Mouse (Mus musculus) limb, embryonic 11.5 days (tissue): Measurements from ENCODE around the gene Junb. TPM values are rescaled to one million over a fixed set of nuclear protein-coding genes. Genes with fewer than 3 reads are reported as not detected.
A peak's percentile ranks its signal among the peaks of the same experiment; 100 is the strongest.

Experiments
- ATAC-seq: fragments of 200-750 bp; cut with Nextera tagmentation; 2 replicates; pipeline ENCODE4 v1.8.0; 2017; ENCODE audit warnings: low read depth; ENCODE audit not compliant: insufficient number of reproducible peaks, low FRiP score, low TSS enrichment
- DNase-seq: peaks from one replicate; pipeline ENCODE4 v3.0.0-alpha.2; 2015; ENCODE audit warnings: low spot score
- H3K27ac ChIP-seq: fragments of 300-500 bp; sonication (generic); replicated peaks from 2 replicates; pipeline ENCODE4 v1.5.1; 2014; ENCODE audit warnings: low read depth, mild to moderate bottlenecking, low read length
- H3K27me3 ChIP-seq: fragments of 300-500 bp; sonication (generic); 2 replicates; pipeline ENCODE4 v1.6.1; 2014; ENCODE audit warnings: mild to moderate bottlenecking, low read length, mixed read lengths; ENCODE audit not compliant: control insufficient read depth, insufficient read depth
- H3K36me3 ChIP-seq: fragments of 300-500 bp; sonication (generic); 2 replicates; pipeline ENCODE4 v1.6.1; 2014; ENCODE audit warnings: mild to moderate bottlenecking, low read length, moderate library complexity, mixed read lengths; ENCODE audit not compliant: control insufficient read depth, insufficient read depth
- H3K4me1 ChIP-seq: fragments of 300-500 bp; sonication (generic); 2 replicates; pipeline ENCODE4 v1.6.1; 2014; ENCODE audit warnings: low read length, mixed read lengths; ENCODE audit not compliant: control insufficient read depth, insufficient read depth
- H3K4me2 ChIP-seq: fragments of 300-500 bp; sonication (generic); 2 replicates; pipeline ENCODE4 v1.6.1; 2014; ENCODE audit warnings: low read depth, mild to moderate bottlenecking, moderate library complexity; ENCODE audit not compliant: severe bottlenecking
- H3K4me3 ChIP-seq: fragments of 300-500 bp; sonication (generic); 2 replicates; pipeline ENCODE4 v1.5.1; 2014; ENCODE audit warnings: low read depth, low read length
- H3K9ac ChIP-seq: fragments of 300-500 bp; sonication (generic); 2 replicates; pipeline ENCODE4 v1.6.1; 2014; ENCODE audit warnings: mild to moderate bottlenecking, low read length
- H3K9me3 ChIP-seq: fragments of 300-500 bp; sonication (generic); 2 replicates; pipeline ENCODE4 v1.6.1; 2016; ENCODE audit warnings: low read length; ENCODE audit not compliant: control insufficient read depth
- WGBS: fragments of 180-500 bp; shearing (Covaris S2); extraction: QIAGEN DNeasy Blood & Tissue Kit; methylation state at CpG from one replicate; pipeline ENCODE4 v1.1.7; 2014; 5-methylcytosine and 5-hydroxymethylcytosine counted together
- polyA plus RNA-seq: library from polyadenylated mRNA; unstranded; fragments of >200 nt; fragmentation: Nextera tagmentation; extraction: Ambion mirVana; gene quantifications from 2 replicates; pipeline ENCODE4 v1.2.1, GENCODE M21; 2014

The Junb gene
- polyA plus RNA-seq, 1 experiment from 2014 or later = 7.2 TPM

- no peak overlapping the region for H3K27ac ChIP-seq
Measured at GRCm38 (mm10) chr8:85017209-85017608, 38.7 kb upstream of the Junb start.

GRCm38 (mm10) chr8:85016724-85017123 lies 38.2 kb upstream of the Junb start:
- H3K27ac ChIP-seq = no peak overlapping the region
- WGBS = 71% methylated on average over 10 of the region's 10 CpGs
- no peak overlapping the region for H3K4me3 ChIP-seq
- peaks cover 13% of the 10 kb centered on the region for H3K36me3 ChIP-seq
- ATAC-seq (no peak), DNase-seq (no peak)
- no peaks in the 10 kb centered on the region for H3K9me3 ChIP-seq
- H3K4me2 ChIP-seq = no peak overlapping the region
- no peak overlapping the region for H3K9ac ChIP-seq
- H3K27me3 ChIP-seq = peaks cover 19% of the 10 kb centered on the region
- 0 out of 2 replicates have a peak, but pooled peaks cover 3% of the 10 kb centered on the region for H3K4me1 ChIP-seq

More at GRCm38 (mm10) chr8:85017209-85017608, 38.7 kb upstream of the Junb start:
- H3K27me3 ChIP-seq = peaks cover 17% of the 10 kb centered on the region
- H3K4me2 ChIP-seq = no peak overlapping the region
- ATAC-seq (no peak), DNase-seq (no peak)
- no peak overlapping the region for H3K9ac ChIP-seq
- no peak overlapping the region for H3K4me3 ChIP-seq
- 0 out of 2 replicates have a peak, but pooled peaks cover 3% of the 10 kb centered on the region for H3K4me1 ChIP-seq
- peaks cover 15% of the 10 kb centered on the region for H3K36me3 ChIP-seq
- WGBS = 51% methylated on average over 5 of the region's 5 CpGs
- no peaks in the 10 kb centered on the region for H3K9me3 ChIP-seq

- Histone ChIP-seq H3K27ac (no peak within 1 kb of the TSS), H3K27me3 (peaks cover 33% of the 10 kb centered on the region), H3K36me3 (peaks cover 11% of the 10 kb centered on the region), H3K4me2 (peak within 1 kb of the TSS; percentile 37), H3K9me3 (no peaks in the 10 kb centered on the region), H3K4me1 (0 out of 2 replicates have a peak, but pooled peaks cover 3% of the 10 kb centered on the region), H3K4me3 (peak within 1 kb of the TSS; percentile 24), H3K9ac (peak within 1 kb of the TSS; percentile 47)
- WGBS = 37% methylated on average over 2 of the region's 2 CpGs
- ATAC-seq = no peak
- DNase-seq = no peak
Measured at GRCm38 (mm10) chr8:85014431-85014830, 35.9 kb upstream of the Junb start, which contains the start of gene Best2. Gene Best2, minus strand, starts transcription at chr8:85014531.

- peak; percentile 81 for DNase-seq
- H3K4me1 ChIP-seq = 0 out of 2 replicates have a peak, but pooled peaks cover 3% of the 10 kb centered on the region
- 5% methylated on average over 25 of the region's 26 CpGs for WGBS
- H3K27me3 ChIP-seq = peaks cover 35% of the 10 kb centered on the region
- H3K4me3 ChIP-seq = peak overlapping the region; percentile 24
- no peaks in the 10 kb centered on the region for H3K9me3 ChIP-seq
- H3K9ac ChIP-seq = peak overlapping the region; percentile 47
- no peak overlapping the region for H3K27ac ChIP-seq
- no peak for ATAC-seq
- peak overlapping the region; percentile 37 for H3K4me2 ChIP-seq
- peaks cover 5% of the 10 kb centered on the region for H3K36me3 ChIP-seq
Measured at GRCm38 (mm10) chr8:85013230-85013840, 34.8 kb upstream of the Junb start.

- H3K4me1 ChIP-seq = 0 out of 2 replicates have a peak, but pooled peaks cover 3% of the 10 kb centered on the region
- H3K27ac ChIP-seq = no peak overlapping the region
- peaks cover 35% of the 10 kb centered on the region for H3K27me3 ChIP-seq
- H3K9me3 ChIP-seq = no peaks in the 10 kb centered on the region
- DNase-seq (no peak), ATAC-seq (no peak)
- WGBS = 15% methylated on average over 28 of the region's 28 CpGs
- no peak overlapping the region for H3K9ac ChIP-seq
- H3K4me2 ChIP-seq = no peak overlapping the region
- no peak overlapping the region for H3K4me3 ChIP-seq
- no peaks in the 10 kb centered on the region for H3K36me3 ChIP-seq
Measured at GRCm38 (mm10) chr8:85011242-85011641, 32.7 kb upstream of the Junb start.

- 13% methylated on average over 25 of the region's 25 CpGs for WGBS
- H3K4me1 ChIP-seq = no peaks in the 10 kb centered on the region
- peak; percentile 64 for DNase-seq
- no peak overlapping the region for H3K4me2 ChIP-seq
- H3K9ac ChIP-seq = no peak overlapping the region
- H3K36me3 ChIP-seq = no peaks in the 10 kb centered on the region
- H3K4me3 ChIP-seq = no peak overlapping the region
- no peak for ATAC-seq
- H3K9me3 ChIP-seq = no peaks in the 10 kb centered on the region
- H3K27me3 ChIP-seq = peaks cover 21% of the 10 kb centered on the region
- no peak overlapping the region for H3K27ac ChIP-seq
Measured at GRCm38 (mm10) chr8:85007686-85008085, 29.2 kb upstream of the Junb start.

GRCm38 (mm10) chr8:84997649-84998295 lies 19.3 kb upstream of the Junb start:
- Histone ChIP-seq H3K27ac (no peak overlapping the region), H3K36me3 (no peaks in the 10 kb centered on the region), H3K9me3 (no peaks in the 10 kb centered on the region), H3K27me3 (peaks cover 14% of the 10 kb centered on the region), H3K9ac (peak overlapping the region; percentile 22), H3K4me3 (no peak overlapping the region), H3K4me2 (peak overlapping the region; percentile 24; the same call in 1 of the 2 replicates), H3K4me1 (peaks cover 7% of the 10 kb centered on the region; the same call in 1 of the 2 replicates)
- DNase-seq (peak; percentile 95), ATAC-seq (0 out of 2 replicates have a peak, but pooled peaks have one; percentile 17)
- 5% methylated on average over 19 of the region's 19 CpGs for WGBS

GRCm38 (mm10) chr8:84996978-84997377 lies 18.5 kb upstream of the Junb start:
- Histone ChIP-seq H3K9me3 (no peaks in the 10 kb centered on the region), H3K4me3 (no peak overlapping the region), H3K36me3 (no peaks in the 10 kb centered on the region), H3K9ac (no peak overlapping the region), H3K27me3 (peaks cover 14% of the 10 kb centered on the region), H3K4me1 (peaks cover 7% of the 10 kb centered on the region; the same call in 1 of the 2 replicates), H3K4me2 (no peak overlapping the region), H3K27ac (no peak overlapping the region)
- DNase-seq (no peak), ATAC-seq (no peak)
- 76% methylated on average over 5 of the region's 5 CpGs for WGBS
